Mouse (Mus musculus) activated CD4-positive, CD25-positive, alpha-beta regulatory T cell, adult 4 months (primary cell): ENCODE measurements around the gene Btbd3. TPM values are rescaled to one million over a fixed set of nuclear protein-coding genes. Genes with fewer than 3 reads are reported as not detected.

Experiments
- ATAC-seq: one replicate; pipeline ENCODE4 v1.8.0; 2017
- polyA plus RNA-seq, 2 experiments: library from polyadenylated mRNA; unstranded; fragments of 100-300 nt; shearing (Covaris generic); gene quantifications; one replicate each; pipeline ENCODE4 v1.2.1; 2017

Btbd3 gene
- polyA plus RNA-seq, 2 experiments from 2014 or later, result not detected

- ATAC-seq, result no peak
Measured at GRCm38 (mm10) chr2:138551516-138551915, 295.2 kb downstream of the Btbd3 start.

- no peak for ATAC-seq
Measured at GRCm38 (mm10) chr2:138555106-138555862, 298.9 kb downstream of the Btbd3 start.

GRCm38 (mm10) chr2:138585930-138586329 is 329.6 kb downstream of the Btbd3 start:
- ATAC-seq, result no peak

DNA sequence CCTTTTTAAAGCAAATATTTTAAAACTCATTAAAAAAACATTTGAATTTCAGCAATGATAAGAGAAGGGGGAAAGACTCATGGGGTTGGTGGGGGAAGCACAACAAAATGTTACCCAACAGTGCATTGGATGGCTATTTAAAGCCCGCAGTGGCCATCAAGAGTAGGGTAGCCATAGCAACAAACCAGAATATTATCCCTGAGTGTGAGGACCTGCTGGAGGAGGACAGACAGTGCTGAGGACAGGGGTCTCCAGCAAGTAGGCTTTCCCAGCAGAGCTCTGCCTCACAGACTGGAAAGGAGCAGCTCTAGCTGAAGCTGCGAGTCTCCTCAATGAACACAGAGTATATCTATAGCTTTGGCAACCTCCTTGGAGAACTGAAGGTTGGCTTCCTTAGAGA is 331.0 kb downstream of the Btbd3 start:
- no peak for ATAC-seq

- no peak for ATAC-seq
Measured at GRCm38 (mm10) chr2:138587795-138588545, 331.6 kb downstream of the Btbd3 start.

- no peak for ATAC-seq
Measured at GRCm38 (mm10) chr2:138589105-138589504, 332.7 kb downstream of the Btbd3 start.

DNA sequence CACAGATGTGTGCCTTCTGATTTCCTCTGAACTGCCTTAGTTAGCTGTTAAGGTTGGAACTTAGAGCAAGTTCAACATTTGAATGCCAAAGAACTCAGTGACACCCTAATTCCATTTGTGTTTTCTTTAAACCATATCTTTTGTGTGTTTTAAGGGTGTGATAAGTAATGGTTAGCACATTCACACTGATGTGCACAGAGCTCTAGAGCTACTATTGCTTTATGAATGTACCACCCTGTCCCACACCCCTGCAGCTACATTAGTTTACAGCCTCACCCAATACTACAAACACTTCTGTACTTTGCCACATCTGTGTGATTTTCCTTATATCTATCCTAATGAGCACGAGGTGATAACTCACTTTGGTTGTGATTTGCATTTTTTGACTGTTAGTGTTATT is 333.9 kb downstream of the Btbd3 start:
- no peak for ATAC-seq

GRCm38 (mm10) chr2:138612361-138612760 is 356.0 kb downstream of the Btbd3 start:
- ATAC-seq, result no peak

GRCm38 (mm10) chr2:138617501-138617900 is 361.1 kb downstream of the Btbd3 start:
- no peak for ATAC-seq
